Mouse (Mus musculus) layer of hippocampus, adult 8-10 months (tissue): ENCODE data around the gene Olfr8. TPM values are rescaled to one million over a fixed set of nuclear protein-coding genes. Genes with fewer than 3 reads are reported as not detected.
"Not testable (repeated sequence)": the region's sequence is repeated elsewhere in the genome, so short reads cannot be mapped to it uniquely, and the experiment has no call there.

ENCODE experiments used
- DNase-seq, 2 experiments: peaks; one replicate each; pipeline ENCODE4 v3.0.0; 2022; ENCODE audit warnings: low spot score in 2 of 2
- total RNA-seq, 4 experiments: library from RNA; stranded (reverse); gene quantifications; 2 replicates each; pipeline ENCODE4 v1.2.4; 2022

Gene Olfr8
- total RNA-seq, result not detected

DNA sequence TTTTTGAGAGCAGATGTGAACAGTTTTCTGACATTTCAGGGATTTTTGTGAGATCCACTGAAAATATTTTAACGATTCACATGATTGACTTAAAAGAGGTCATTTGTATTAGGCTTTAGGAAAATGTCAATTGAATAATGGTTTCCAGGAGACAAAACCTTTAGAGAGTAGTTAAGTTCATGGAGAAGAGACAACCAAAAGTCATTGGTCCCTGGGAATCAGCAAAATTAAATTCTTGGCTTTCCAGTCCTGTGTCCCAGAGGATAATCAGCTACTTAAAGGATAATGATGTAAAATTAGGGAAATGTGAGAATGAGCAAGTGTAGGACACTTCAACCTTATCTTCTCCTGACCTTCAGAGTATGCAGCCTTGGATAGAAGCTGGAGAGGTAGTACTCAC lies at the start of gene Olfr8:
Gene Olfr8 (plus strand): TSS at position 301 of the 400 bp plus-strand sequence.
- DNase-seq, result not testable (repeated sequence)

DNA sequence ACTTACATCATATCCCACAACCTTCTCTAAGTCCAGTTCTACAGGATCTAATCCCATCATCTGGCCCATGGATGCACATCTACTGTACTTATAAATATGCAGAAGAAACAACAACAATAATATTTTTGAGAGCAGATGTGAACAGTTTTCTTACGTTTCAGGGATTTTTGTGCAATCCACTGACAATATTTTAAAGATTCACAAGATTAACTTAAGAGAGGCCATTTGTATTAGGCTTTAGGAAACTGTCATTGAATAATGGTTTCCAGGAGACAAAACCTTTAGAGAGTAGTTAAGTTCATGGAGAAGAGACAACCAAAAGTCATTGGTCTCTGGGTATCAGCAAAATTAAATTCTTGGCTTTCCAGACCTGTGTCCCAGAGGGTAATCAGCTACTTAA lies 37.6 kb upstream of the Olfr8 start, which contains the start of gene Olfr1354:
Gene Olfr1354 (plus strand): TSS at position 301 of the 400 bp plus-strand sequence.
- DNase-seq, result not testable (repeated sequence)

GRCm38 (mm10) chr10:78963009-78963408 lies 12.6 kb downstream of the Olfr8 start, which contains the start of gene Olfr1353:
Gene Olfr1353, plus strand, starts transcription at chr10:78963309.
- not testable (repeated sequence) for DNase-seq

DNA sequence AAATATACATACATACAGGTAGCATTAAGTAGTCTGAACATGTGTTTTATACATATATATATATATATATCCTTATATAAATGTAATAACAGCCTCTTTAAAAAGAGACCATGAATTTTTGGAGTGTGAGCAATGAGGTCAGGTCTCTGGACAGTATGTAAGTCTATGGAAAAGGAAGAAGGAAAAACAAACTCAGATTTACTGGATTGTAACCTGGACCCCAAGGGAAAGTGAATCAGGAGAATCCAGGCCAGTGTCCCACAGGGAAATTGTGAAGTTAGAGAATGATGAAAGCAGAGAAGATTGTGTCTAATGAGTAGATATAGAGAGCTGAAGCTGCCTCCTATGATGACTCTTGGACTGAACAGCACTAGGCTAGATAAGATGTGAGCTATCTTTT lies 30.3 kb downstream of the Olfr8 start, which contains the start of gene Olfr1352:
Gene Olfr1352 (plus strand): TSS at position 301 of the 400 bp plus-strand sequence.
- no peak for DNase-seq

Other genes starting within 250 kb of the Olfr8 start
- not detected for gene Casp14, start 232.3 kb upstream of the Olfr8 start, total RNA-seq
- gene Ccdc105, start 197.6 kb upstream of the Olfr8 start, total RNA-seq, result under 1 TPM; 0.29 to 0.75 (median 0.45) TPM
- gene Slc1a6, start 170.1 kb upstream of the Olfr8 start, total RNA-seq, result 10 to 100 TPM; 11.2 to 13.6 (median 12.6) TPM
- gene Olfr1356, start 98.5 kb upstream of the Olfr8 start, total RNA-seq, result not detected
- gene Olfr1355, start 75.1 kb upstream of the Olfr8 start, total RNA-seq, result not detected
- not detected for gene Olfr1354, start 37.5 kb upstream of the Olfr8 start, total RNA-seq
- gene Olfr1353, start 12.7 kb downstream of the Olfr8 start, total RNA-seq, result not detected
- gene Olfr1352, start 30.4 kb downstream of the Olfr8 start, total RNA-seq, result not detected
- gene Olfr1351, start 61.8 kb downstream of the Olfr8 start, total RNA-seq, result not detected
- gene Olfr57, start 78.1 kb downstream of the Olfr8 start, total RNA-seq, result not detected
- 10 to 100 TPM; 20.9 to 27.7 (median 24.3) TPM for gene 2610008E11Rik, start 147.0 kb downstream of the Olfr8 start, total RNA-seq
- gene Vmn2r80, start 198.1 kb downstream of the Olfr8 start, total RNA-seq, result not detected